Mouse (Mus musculus) bone marrow, adult 2 months (tissue): ENCODE measurements around the gene Mrc2. TPM values are rescaled to one million over a fixed set of nuclear protein-coding genes. Genes with fewer than 3 reads are reported as not detected.

Experiments used
- H3K27ac ChIP-seq: fragments of 200-500 bp; 2 replicates; pipeline ENCODE4 v1.5.1; 2012; ENCODE audit warnings: low read depth, mild to moderate bottlenecking, control low read depth, inconsistent platforms, low read length; ENCODE audit not compliant: control insufficient read depth, poor library complexity, insufficient read depth
- H3K4me1 ChIP-seq: fragments of 200-500 bp; 2 replicates; pipeline ENCODE4 v1.6.1; 2011; ENCODE audit warnings: low read length; ENCODE audit not compliant: control insufficient read depth, insufficient read depth
- H3K4me3 ChIP-seq: fragments of 200-500 bp; replicated peaks from 2 replicates; pipeline ENCODE3; 2011; ENCODE audit warnings: mild to moderate bottlenecking, low read depth, low read length, control low read depth; ENCODE audit not compliant: control insufficient read depth
- CTCF ChIP-seq: fragments of 200-500 bp; IDR thresholded peaks from 2 replicates; pipeline ENCODE4 v1.5.1; 2011; ENCODE audit warnings: low read length, control low read depth; ENCODE audit not compliant: control insufficient read depth, insufficient read depth
- POLR2A ChIP-seq: fragments of 200-500 bp; IDR thresholded peaks from 2 replicates; pipeline ENCODE4 v1.6.1; 2011; ENCODE audit warnings: low read depth, mild to moderate bottlenecking, control low read depth, low read length, borderline replicate concordance; ENCODE audit not compliant: control insufficient read depth
- WGBS: fragments of 180-500 bp; shearing (Covaris S2); methylation state at CpG from one replicate; pipeline ENCODE4 v1.1.7; 2018; 5-methylcytosine and 5-hydroxymethylcytosine counted together
- polyA plus RNA-seq: library from polyadenylated mRNA; stranded (reverse); fragments of >200 nt; gene quantifications from 2 replicates; pipeline ENCODE4 v1.2.4, GENCODE M21; 2011; ENCODE audit warnings: low replicate concordance; ENCODE audit not compliant: missing spikeins, insufficient read depth, insufficient read length

Gene Mrc2
- polyA plus RNA-seq, 1 experiment: 3.1 TPM

DNA sequence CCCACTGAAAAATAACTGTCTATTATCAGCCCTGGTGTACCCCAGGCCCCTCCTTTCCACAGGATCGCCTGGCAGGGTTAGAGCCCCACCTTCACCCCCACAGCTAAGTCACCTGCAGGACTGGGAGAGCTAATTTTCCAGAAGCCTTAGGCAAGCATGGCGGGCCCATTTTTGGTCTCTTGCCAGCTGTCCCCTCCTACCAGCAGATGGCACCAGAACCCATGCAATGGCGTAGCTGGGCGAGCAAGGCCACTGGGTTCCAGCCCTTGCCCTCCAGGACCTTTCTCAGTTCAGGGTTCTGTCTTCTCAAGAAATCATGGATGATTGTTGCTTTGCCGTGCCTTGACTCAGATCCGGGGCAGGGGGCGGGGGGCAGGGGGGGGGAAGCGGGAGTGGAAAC, 40.0 kb downstream of the Mrc2 start:
- no peaks in the 10 kb centered on the region for H3K4me1 ChIP-seq
- WGBS: 56% methylated on average over 8 of the region's 8 CpGs
- no peak overlapping the region for H3K4me3 ChIP-seq
- peak; percentile 61 for TF ChIP-seq CTCF
- no peak for TF ChIP-seq POLR2A
- H3K27ac ChIP-seq: no peak overlapping the region

DNA sequence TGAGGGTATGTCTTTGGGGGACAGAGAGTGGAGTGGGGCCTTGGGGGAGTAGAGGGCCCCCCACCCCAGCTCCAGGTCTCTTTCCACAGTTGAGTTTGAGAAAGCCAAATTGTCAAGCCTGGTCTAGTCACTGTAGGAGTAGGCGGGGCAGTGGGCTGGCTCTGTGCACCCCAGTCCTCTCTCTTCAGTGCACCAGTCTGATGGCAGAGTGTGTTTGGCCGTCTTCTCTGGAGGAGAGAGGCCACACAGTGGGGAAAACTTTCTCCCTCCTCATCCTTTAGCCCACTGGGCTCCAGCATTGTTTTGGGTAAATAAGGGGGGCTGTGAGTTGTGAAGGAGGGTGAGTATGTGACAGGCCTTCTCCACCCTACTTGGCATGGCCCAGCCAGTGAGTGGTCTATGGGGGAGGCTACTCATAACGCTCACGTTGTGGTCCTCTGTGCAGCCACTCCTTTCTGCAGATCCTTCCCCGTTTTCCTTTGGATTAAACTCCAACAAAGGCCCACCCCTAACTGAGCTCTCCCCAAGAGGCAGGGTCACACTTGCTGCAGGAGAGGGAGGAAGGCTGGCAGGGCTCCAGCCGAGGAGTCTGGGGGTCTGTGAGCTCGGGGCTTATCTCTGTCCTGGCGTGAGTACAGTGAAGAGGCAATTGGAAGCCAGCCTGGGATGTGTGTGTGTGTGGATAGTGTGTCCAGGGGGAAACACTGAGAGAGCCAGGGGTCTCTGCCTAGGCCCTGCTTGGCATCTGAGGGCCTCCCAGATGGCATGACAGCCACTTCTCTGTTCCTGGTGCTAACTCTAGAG, 41.6 kb downstream of the Mrc2 start:
- no peak overlapping the region for H3K4me3 ChIP-seq
- H3K27ac ChIP-seq: no peak overlapping the region
- H3K4me1 ChIP-seq: no peaks in the 10 kb centered on the region
- WGBS: 64% methylated on average over 8 of the region's 8 CpGs
- no peak for TF ChIP-seq CTCF
- no peak for TF ChIP-seq POLR2A

DNA sequence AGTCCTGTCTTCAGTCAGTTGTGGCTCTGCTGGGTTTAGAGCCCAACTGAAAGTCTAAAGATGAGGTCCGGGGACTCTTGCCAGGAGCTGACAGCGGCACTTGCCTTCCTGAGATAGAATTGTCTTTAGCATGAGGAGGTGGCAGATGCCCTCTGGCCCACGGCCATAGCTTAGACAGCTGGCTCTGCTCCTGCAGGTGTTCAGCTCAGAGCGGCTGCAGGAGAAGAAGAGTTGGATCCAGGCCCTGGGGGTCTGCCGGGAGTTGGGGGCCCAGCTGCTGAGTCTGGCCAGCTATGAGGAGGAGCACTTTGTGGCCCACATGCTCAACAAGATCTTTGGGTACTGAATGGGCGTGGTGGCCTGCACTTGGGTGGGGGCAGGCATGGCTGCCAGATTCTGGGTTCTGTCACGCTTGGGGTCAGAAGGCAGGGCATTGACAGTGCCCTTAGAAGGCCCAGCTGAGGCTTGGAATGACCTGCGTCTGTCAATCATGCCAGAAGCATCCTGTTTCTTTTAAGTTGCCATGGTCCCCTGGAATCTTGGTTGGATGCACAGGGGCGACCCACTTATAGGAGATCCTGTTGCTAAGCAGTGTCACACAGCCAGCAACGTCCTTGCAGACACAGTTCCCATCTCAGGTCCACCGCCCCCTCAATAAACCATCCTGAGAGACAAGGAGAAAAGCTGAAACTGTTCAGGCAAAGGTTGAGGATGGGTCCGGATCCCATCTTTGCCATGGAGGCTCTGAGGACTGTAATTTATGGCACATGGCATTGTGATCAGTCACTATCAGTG, 46.4 kb downstream of the Mrc2 start:
- no peak overlapping the region for H3K4me3 ChIP-seq
- TF ChIP-seq CTCF: no peak
- TF ChIP-seq POLR2A: no peak
- no peaks in the 10 kb centered on the region for H3K4me1 ChIP-seq
- H3K27ac ChIP-seq: no peak overlapping the region
- WGBS: 81% methylated on average over 12 of the region's 12 CpGs

DNA sequence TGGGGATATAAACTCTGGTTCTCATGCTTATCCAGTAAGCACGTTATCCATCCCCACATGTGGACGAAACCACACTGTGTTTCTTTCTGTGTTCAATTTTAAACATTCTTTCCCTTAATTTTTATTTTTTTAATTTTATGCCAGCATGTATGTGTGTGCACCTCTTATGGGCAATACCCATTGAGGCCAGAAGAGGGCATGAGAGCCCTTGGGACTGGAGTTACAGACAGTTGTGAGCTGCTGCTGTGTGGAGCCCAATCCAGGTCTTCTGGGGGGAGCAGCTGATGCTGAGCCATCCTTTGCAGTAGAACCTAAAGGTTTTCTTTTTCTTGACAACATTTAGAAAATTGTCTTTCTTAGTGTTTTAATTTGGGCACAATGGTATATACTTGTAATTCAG, 52.8 kb downstream of the Mrc2 start:
- H3K4me3 ChIP-seq: no peak overlapping the region
- TF ChIP-seq POLR2A: no peak
- TF ChIP-seq CTCF: peak; percentile 47
- no peaks in the 10 kb centered on the region for H3K4me1 ChIP-seq
- 75% methylated on average over 2 of the region's 2 CpGs for WGBS
- no peak overlapping the region for H3K27ac ChIP-seq

DNA sequence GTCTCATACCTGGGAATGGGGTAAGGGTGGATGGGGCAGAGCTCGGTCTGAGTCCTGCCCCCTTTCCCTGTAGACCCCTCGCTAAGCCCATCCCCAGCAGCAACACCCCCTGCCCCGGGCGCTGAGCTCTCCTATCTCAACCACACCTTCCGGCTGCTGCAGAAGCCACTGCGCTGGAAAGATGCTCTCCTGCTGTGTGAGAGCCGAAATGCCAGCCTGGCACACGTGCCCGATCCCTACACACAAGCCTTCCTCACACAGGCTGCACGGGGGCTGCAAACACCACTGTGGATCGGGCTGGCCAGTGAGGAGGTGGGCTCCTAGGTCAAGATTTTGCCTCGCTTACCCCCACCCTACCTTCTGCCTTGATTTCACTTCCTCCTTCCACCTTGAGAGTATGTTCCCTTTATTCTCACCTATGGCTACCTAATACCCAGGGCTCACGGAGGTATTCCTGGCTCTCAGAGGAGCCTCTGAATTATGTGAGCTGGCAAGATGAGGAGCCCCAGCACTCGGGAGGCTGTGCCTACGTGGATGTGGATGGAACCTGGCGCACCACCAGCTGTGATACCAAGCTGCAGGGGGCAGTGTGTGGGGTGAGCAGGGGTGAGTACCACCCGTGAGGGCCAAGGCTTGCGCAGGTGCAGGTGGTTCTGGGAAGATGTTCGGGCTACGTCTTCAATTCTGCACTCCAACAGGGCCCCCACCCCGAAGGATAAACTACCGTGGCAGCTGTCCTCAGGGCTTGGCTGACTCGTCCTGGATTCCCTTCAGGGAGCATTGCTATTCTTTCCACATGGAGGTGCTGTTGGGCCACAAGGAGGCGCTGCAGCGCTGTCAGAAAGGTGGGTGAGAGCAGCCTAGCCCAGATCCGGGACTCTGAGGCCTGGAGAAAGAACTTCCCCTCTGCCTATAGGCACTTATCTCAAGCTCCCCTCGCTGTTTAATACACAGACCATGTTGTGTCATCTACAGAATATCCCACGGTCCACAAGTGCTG, 55.0 kb downstream of the Mrc2 start:
- no peaks in the 10 kb centered on the region for H3K4me1 ChIP-seq
- WGBS: 43% methylated on average over 28 of the region's 28 CpGs
- TF ChIP-seq CTCF (peak; percentile 80), POLR2A (no peak)

DNA sequence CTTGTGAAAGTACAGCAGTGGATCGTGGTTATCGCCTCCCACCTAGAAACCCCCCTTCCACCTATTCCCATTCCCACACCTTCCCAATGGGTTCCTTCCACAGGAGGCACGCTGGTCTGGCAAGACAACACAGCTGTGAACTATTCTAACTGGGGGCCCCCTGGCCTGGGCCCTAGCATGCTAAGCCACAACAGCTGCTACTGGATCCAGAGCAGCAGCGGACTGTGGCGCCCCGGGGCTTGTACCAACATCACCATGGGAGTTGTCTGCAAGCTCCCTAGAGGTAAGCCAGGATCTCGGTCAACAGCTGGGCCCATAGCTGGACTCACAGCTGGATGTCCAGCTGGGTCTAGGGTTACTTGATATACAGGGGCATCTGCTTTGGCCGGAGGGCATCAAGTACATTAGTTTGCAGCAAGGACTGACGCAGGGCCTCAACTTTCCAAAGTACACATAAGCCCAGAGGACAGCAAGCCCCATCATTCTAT, 56.1 kb downstream of the Mrc2 start:
- 79% methylated on average over 9 of the region's 9 CpGs for WGBS
- no peak for TF ChIP-seq POLR2A
- no peak for TF ChIP-seq CTCF
- H3K4me1 ChIP-seq: no peaks in the 10 kb centered on the region

More for the DNA sequence above, 55.0 kb downstream of the Mrc2 start:
- H3K27ac ChIP-seq: no peak overlapping the region
- no peak overlapping the region for H3K4me3 ChIP-seq

DNA sequence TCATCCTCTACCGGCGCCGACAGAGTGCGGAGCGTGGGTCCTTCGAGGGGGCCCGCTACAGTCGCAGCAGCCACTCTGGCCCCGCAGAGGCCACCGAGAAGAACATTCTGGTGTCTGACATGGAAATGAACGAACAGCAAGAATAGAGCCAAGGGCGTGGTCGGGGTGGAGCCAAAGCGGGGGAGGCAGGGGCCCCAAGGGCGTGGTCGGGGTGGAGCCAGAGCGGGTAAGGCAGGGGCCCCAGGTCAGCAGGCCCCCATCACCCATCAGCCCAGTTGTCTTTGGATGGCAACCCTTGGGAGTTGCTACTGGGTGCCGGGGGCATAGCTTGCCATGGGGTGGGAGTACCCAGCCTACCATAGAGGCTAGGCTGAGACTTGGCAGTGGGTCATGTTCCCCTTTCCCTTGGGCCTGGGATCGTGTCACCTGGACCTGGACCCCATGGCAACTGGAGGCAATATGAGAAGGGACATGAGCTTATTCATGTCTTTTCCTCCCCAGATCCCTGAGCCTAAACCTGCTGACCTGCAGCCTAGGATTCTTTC, 57.4 kb downstream of the Mrc2 start:
- H3K4me3 ChIP-seq: no peak overlapping the region
- H3K27ac ChIP-seq: no peak overlapping the region
- no peaks in the 10 kb centered on the region for H3K4me1 ChIP-seq
- TF ChIP-seq CTCF (no peak), POLR2A (no peak)
- 79% methylated on average over 19 of the region's 19 CpGs for whole genome bisulfite sequencing

More for the DNA sequence above, 56.1 kb downstream of the Mrc2 start:
- Histone ChIP-seq H3K27ac (no peak overlapping the region), H3K4me3 (no peak overlapping the region)
